Mouse (Mus musculus) liver, postnatal 0 days (tissue): Measurements from ENCODE around the gene Ehf. TPM values are rescaled to one million over a fixed set of nuclear protein-coding genes. Genes with fewer than 3 reads are reported as not detected.

Source experiments
- ATAC-seq: fragments of 200-750 bp; cut with Nextera tagmentation; 2 replicates; pipeline ENCODE4 v1.8.0; 2017; ENCODE audit warnings: mild to moderate bottlenecking, moderate library complexity
- DNase-seq: peaks from one replicate; pipeline ENCODE4 v3.0.0-alpha.2; 2016
- H3K27ac ChIP-seq: fragments of 300-500 bp; sonication (generic); 2 replicates; pipeline ENCODE4 v1.5.1; 2014; ENCODE audit warnings: antibody characterized with exemption, moderate library complexity, mild to moderate bottlenecking, low read depth
- H3K27me3 ChIP-seq: fragments of 300-500 bp; sonication (generic); 2 replicates; pipeline ENCODE4 v1.6.1; 2014; ENCODE audit warnings: low read length, control low read depth, mixed read lengths; ENCODE audit not compliant: insufficient read depth
- H3K36me3 ChIP-seq: fragments of 300-500 bp; sonication (generic); replicated peaks from 2 replicates; pipeline ENCODE4 v1.6.1; 2014; ENCODE audit warnings: mild to moderate bottlenecking, control low read depth, low read length, moderate library complexity, mixed read lengths; ENCODE audit not compliant: insufficient read depth
- H3K4me1 ChIP-seq: fragments of 300-500 bp; sonication (generic); 2 replicates; pipeline ENCODE4 v1.6.1; 2014; ENCODE audit warnings: antibody characterized with exemption, mild to moderate bottlenecking, control low read depth; ENCODE audit not compliant: insufficient read depth
- H3K4me2 ChIP-seq: fragments of 300-500 bp; sonication (generic); 2 replicates; pipeline ENCODE4 v1.6.1; 2014; ENCODE audit warnings: low read depth, mild to moderate bottlenecking, low read length, moderate library complexity, mixed read lengths
- H3K4me3 ChIP-seq: fragments of 300-500 bp; sonication (generic); 2 replicates; pipeline ENCODE4 v1.5.1; 2014; ENCODE audit warnings: low read depth, low read length
- H3K9ac ChIP-seq: fragments of 300-500 bp; sonication (generic); replicated peaks from 2 replicates; pipeline ENCODE4 v1.6.1; 2014; ENCODE audit warnings: mild to moderate bottlenecking, moderate library complexity
- H3K9me3 ChIP-seq: fragments of 300-500 bp; sonication (generic); 2 replicates; pipeline ENCODE4 v1.6.1; 2016; ENCODE audit warnings: mild to moderate bottlenecking, control low read depth, low read length, mixed read lengths
- CTCF ChIP-seq: sonication (generic); IDR thresholded peaks from 2 replicates; pipeline ENCODE4 v1.5.1; 2016; ENCODE audit warnings: antibody characterized with exemption, low read depth
- EP300 ChIP-seq: IDR thresholded peaks from 2 replicates; pipeline ENCODE4 v1.6.1; 2016; ENCODE audit warnings: antibody characterized with exemption, low read depth, mild to moderate bottlenecking
- WGBS: fragments of 180-500 bp; shearing (Covaris S2); extraction: QIAGEN DNeasy Blood & Tissue Kit; methylation state at CpG from one replicate; pipeline ENCODE4 v1.1.7; 2014; ENCODE audit not compliant: insufficient replicate concordance; 5-methylcytosine and 5-hydroxymethylcytosine counted together
- polyA plus RNA-seq: library from polyadenylated mRNA; unstranded; fragments of >200 nt; fragmentation: Nextera tagmentation; extraction: Ambion mirVana; gene quantifications from 2 replicates; pipeline ENCODE4 v1.2.1, GENCODE M21; 2015

Ehf gene
- polyA plus RNA-seq, 1 experiment from 2014 or later: 0.26 TPM

DNA sequence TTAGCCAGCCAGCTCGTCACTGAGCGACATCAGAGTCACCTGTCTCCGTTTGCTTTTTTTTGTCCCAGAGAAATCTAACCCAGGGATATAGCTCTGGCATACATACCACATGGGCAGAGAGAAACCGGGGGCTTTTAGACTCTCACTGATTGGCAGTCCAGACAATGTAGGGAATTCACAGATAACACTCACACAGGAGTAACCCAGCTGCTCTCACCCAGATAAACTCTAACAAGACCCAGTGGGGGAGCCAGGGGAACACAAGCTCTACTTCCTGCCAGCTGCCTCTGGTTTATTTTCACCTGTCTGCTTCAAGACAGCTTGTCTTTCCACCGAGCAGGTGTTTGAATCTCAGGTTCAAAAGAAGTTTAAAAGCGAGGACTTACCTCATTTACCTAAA lies 409 bp downstream of the Ehf start:
- WGBS: 45% methylated on average over 6 of the region's 6 CpGs
- Histone ChIP-seq H3K9me3 (no peaks in the 10 kb centered on the region), H3K9ac (no peak overlapping the region), H3K4me1 (peaks cover 5% of the 10 kb centered on the region; the same call in 1 of the 2 replicates), H3K4me3 (no peak overlapping the region), H3K27ac (no peak overlapping the region), H3K27me3 (no peaks in the 10 kb centered on the region), H3K4me2 (no peak overlapping the region), H3K36me3 (no peaks in the 10 kb centered on the region)
- ATAC-seq (no peak), DNase-seq (no peak)
- TF ChIP-seq EP300 (no peak), CTCF (no peak)

DNA sequence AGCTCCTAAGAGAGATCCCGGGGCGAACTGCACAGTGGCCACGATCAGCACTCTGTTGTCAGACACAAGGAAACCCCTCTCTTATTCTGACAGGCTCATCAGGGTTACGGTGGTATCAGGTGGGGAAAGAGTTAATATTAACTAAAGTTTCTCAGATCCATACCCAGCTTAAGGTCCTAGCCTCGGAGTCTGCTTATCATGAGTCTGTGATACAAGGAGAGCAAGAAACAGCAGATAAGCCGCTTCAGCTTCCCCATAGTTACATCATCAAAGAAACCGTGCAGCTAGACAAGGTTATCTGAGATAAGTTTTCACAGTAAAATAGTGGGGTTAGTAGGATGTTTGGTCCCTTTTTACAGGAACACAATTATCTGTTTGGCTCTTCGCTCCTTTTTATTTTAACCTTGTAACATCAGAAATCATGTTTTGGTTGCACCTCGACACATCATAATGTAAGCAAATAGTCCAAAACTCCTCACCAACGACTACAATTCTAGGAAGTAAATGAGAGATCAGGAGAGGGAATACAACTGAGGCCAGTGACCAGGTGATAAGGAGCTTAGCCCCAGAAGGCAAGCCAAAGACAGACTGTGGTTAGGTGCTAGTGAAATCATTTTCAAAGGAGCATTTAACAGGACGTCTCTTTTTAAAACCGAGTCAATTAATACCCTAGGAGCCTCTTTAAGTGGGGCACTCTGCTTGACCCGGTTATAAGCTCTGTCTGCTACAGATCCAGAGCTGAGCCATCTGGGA lies 4.2 kb downstream of the Ehf start:
- no peak overlapping the region for H3K9ac ChIP-seq
- TF ChIP-seq CTCF: no peak
- TF ChIP-seq EP300: peak; percentile 64
- ATAC-seq (no peak), DNase-seq (no peak)
- no peaks in the 10 kb centered on the region for H3K27me3 ChIP-seq
- H3K4me2 ChIP-seq: peak overlapping the region; percentile 40; the same call in 1 of the 2 replicates
- H3K9me3 ChIP-seq: no peaks in the 10 kb centered on the region
- no peak overlapping the region for H3K4me3 ChIP-seq
- no peak overlapping the region for H3K27ac ChIP-seq
- 28% methylated on average over 13 of the region's 13 CpGs for WGBS
- H3K4me1 ChIP-seq: 0 out of 2 replicates have a peak, but pooled peaks cover 4% of the 10 kb centered on the region
- H3K36me3 ChIP-seq: no peaks in the 10 kb centered on the region

DNA sequence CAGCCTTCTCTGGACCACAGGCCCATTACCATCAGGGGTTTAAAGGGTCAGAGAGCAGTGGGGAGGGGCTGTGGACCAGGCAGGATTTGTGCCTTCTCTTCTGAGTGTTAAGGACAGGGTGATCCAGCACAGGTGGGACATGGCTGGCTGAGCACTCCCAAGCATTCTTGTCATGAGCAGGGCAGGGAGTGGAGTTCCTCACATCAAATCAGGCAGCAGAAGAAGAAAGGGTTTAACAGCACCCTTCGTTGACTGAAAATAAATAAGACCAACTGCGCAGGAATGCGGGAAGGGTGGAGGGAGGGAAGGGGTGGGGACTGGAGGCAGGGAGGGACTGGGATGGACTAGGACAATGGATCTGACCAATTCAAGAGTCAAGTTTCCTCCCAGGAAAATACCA lies 8.6 kb downstream of the Ehf start:
- Histone ChIP-seq H3K9me3 (no peaks in the 10 kb centered on the region), H3K27me3 (no peaks in the 10 kb centered on the region), H3K4me3 (no peak overlapping the region), H3K27ac (no peak overlapping the region), H3K36me3 (no peaks in the 10 kb centered on the region), H3K4me1 (no peaks in the 10 kb centered on the region), H3K4me2 (no peak overlapping the region), H3K9ac (no peak overlapping the region)
- DNase-seq: no peak
- TF ChIP-seq CTCF (no peak), EP300 (no peak)
- WGBS: 54% methylated on average over 3 of the region's 3 CpGs
- ATAC-seq: no peak

DNA sequence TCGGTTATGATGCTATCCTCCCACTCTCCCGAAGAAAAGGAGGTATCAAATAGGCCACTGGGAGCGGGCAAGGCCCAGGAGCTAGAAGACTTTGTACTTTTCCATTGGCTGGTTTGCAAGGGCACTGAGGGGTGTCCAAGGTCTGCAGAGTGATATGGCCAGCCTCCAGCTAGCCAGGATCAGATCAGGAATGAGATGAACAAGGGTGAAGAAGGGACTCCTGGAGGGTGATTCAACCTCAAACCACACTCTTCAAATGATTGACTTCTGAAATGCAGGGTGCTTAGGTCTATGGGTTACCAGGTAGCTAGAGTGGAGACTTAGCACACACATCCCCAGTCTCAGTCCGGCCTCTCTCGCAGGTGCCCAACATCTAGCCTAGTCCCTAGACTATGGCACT lies 9.3 kb downstream of the Ehf start:
- H3K9me3 ChIP-seq: no peaks in the 10 kb centered on the region
- 61% methylated on average over 5 of the region's 5 CpGs for WGBS
- DNase-seq (no peak), ATAC-seq (no peak)
- H3K9ac ChIP-seq: no peak overlapping the region
- H3K27ac ChIP-seq: no peak overlapping the region
- no peak for TF ChIP-seq EP300
- TF ChIP-seq CTCF: no peak
- no peaks in the 10 kb centered on the region for H3K27me3 ChIP-seq
- no peaks in the 10 kb centered on the region for H3K4me1 ChIP-seq
- no peak overlapping the region for H3K4me3 ChIP-seq
- no peaks in the 10 kb centered on the region for H3K36me3 ChIP-seq
- H3K4me2 ChIP-seq: no peak overlapping the region

DNA sequence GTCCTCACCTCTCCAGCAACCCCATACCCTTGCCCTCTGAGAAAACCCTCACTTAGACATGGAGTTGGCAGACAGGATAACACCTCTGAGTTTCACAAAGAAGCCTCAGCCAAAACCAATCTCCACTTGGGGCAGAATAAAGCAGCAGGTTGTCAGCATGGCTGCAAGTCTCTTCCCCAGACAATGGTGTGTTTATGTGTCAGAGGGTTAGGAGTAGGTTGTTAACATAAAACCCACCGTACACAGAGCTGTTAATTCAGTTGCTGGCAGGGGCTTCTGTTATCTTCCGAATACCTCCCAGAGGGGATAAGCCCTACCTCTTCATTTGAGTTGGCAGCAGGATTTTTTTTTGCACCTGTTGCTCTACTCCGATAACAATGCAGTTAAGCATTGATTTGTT lies 9.9 kb downstream of the Ehf start:
- WGBS: 47% methylated on average over 3 of the region's 3 CpGs
- H3K36me3 ChIP-seq: no peaks in the 10 kb centered on the region
- TF ChIP-seq EP300 (no peak), CTCF (no peak)

DNA sequence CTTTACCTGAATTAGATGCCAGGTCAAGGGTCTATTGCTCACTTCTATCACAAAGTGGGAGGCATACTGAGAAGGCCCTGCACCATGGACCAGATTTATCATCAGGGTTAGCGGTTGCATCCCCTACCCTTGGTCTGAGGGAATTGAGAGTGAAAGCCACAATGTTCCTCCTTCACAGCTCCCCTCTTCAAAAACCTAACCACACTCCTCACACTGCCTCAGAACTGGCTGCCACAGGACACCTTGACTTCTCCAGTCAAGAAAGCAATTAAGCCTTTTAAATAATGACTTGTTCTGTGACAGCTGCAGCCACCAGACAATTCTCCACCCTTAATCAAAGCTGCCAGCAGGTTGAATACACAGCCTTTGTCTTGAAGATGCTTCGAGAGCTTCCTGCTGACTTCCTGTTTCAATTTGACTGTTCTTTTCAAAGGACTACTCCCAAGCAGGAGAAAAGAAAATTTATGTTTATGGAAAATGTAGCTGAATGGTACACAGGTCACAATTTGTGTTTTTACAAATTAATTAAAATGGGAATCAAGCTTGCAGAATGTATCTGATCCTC lies 12.3 kb downstream of the Ehf start:
- Histone ChIP-seq H3K4me3 (no peak overlapping the region), H3K27ac (no peak overlapping the region), H3K9me3 (no peaks in the 10 kb centered on the region), H3K9ac (no peak overlapping the region), H3K27me3 (no peaks in the 10 kb centered on the region), H3K4me1 (no peaks in the 10 kb centered on the region), H3K36me3 (no peaks in the 10 kb centered on the region), H3K4me2 (no peak overlapping the region)
- no peak for DNase-seq
- WGBS: 41% methylated on average over 2 of the region's 2 CpGs
- ATAC-seq: no peak
- TF ChIP-seq EP300 (no peak), CTCF (no peak)

More for the DNA sequence above, 9.9 kb downstream of the Ehf start:
- H3K4me3 ChIP-seq: no peak overlapping the region
- DNase-seq (no peak), ATAC-seq (no peak)
- no peaks in the 10 kb centered on the region for H3K27me3 ChIP-seq
- no peak overlapping the region for H3K27ac ChIP-seq
- no peak overlapping the region for H3K9ac ChIP-seq
- no peaks in the 10 kb centered on the region for H3K9me3 ChIP-seq
- no peak overlapping the region for H3K4me2 ChIP-seq
- no peaks in the 10 kb centered on the region for H3K4me1 ChIP-seq
